Mouse (Mus musculus) C2C12 (cell line): ENCODE measurements around the gene Mcm3.

Experiments
- CTCF ChIP-seq: IDR thresholded peaks from one replicate; pipeline ENCODE4 v1.5.1; 2011; ENCODE audit not compliant: control insufficient read depth, insufficient read depth, insufficient read length
- USF1 ChIP-seq: IDR thresholded peaks from one replicate; pipeline ENCODE4 v1.6.1; 2011; ENCODE audit warnings: low read depth, mild to moderate bottlenecking, control low read depth, moderate library complexity

- TF ChIP-seq USF1: no peak
- TF ChIP-seq CTCF: no peak
Observed at GRCm38 (mm10) chr1:20787046-20787445, 33.1 kb downstream of the Mcm3 start.
